Mouse (Mus musculus) left cerebral cortex, adult 2 months (tissue): ENCODE results near the gene Itga9. TPM values are rescaled to one million over a fixed set of nuclear protein-coding genes. Genes with fewer than 3 reads are reported as not detected.

ENCODE experiments used
- DNase-seq, 2 experiments: peaks; one replicate each; pipeline ENCODE4 v3.0.0; 2021 to 2022; ENCODE audit warnings: low spot score in 2 of 2, mixed read lengths in 1 of 2; ENCODE audit errors: extremely low spot score in 1 of 2
- H3K27ac ChIP-seq: fragments of 200-600 bp; 2 replicates; pipeline ENCODE4 v1.8.1; 2022
- H3K4me3 ChIP-seq: fragments of 200-600 bp; 2 replicates; pipeline ENCODE4 v1.8.1; 2022
- CTCF ChIP-seq: fragments of 200-600 bp; IDR thresholded peaks from 2 replicates; pipeline ENCODE4 v1.8.1; 2022; ENCODE audit warnings: antibody characterized with exemption, mild to moderate bottlenecking, moderate library complexity
- intact Hi-C: fragments of 180-260 bp; cut with DNase I; formaldehyde crosslinking; loops from one replicate; pipeline ENCODE4 v1.15.1; 2025
- total RNA-seq, 2 experiments: library from RNA; stranded (reverse); gene quantifications; 2 replicates each; pipeline ENCODE4 v1.2.3; 2021

Itga9 gene
- total RNA-seq, 2 experiments from 2014 or later, result 8.2 to 8.3 TPM

DNA sequence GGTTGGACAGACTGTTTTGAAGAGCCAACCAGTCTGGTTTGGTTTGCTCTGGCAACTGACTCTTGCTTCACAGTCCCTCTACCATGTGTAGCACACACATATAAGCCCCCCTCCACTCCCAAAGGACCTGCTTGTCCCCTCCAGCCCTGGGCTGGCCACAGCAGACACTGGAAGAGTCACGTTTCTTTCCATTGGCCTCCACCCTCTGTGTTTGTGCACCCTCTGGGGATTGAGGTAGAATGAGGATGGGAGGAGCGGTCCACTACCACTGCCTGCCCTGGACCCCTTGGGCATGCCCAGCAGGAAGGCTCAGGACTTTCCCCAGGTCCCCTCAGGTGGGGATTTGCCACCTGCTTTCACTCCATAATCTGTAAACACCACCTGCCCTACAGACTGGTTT lies 321.5 kb downstream of the Itga9 start:
- H3K27ac ChIP-seq, result peak overlapping the region; percentile 92
- intact Hi-C loops, result loop anchor here (10.0 kb wide), 1 partner anchor 397 kb away; the partner anchor contains the start of gene Oxsr1
- TF ChIP-seq CTCF, result no peak
- DNase-seq, result no peak
- H3K4me3 ChIP-seq, result peak overlapping the region; percentile 53

DNA sequence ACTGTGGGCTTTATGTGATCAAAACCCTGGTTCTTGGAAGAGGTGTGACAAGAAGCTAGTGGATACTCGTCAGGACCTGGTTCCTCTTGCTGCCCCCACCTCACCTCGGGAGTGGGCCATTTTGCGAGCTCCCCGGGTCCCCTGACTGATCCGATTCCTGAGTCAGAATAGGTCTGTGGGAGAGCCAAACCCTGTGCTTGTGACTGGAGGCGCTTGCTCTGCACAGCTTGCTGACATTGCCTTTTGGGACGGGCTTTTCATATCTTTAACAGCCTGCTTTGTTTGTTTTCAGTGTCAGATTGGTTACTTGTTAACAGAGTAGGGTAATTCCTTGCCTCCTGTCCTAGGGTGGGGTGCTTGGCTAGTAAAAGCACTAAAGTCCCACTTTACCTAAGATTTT lies 322.2 kb downstream of the Itga9 start:
- no peak for DNase-seq
- intact Hi-C loops, result loop anchor here (10.0 kb wide), 1 partner anchor 396 kb away; the partner anchor contains the start of gene Oxsr1
- Histone ChIP-seq H3K27ac (peak overlapping the region; percentile 92), H3K4me3 (peak overlapping the region; percentile 53)
- no peak for TF ChIP-seq CTCF

DNA sequence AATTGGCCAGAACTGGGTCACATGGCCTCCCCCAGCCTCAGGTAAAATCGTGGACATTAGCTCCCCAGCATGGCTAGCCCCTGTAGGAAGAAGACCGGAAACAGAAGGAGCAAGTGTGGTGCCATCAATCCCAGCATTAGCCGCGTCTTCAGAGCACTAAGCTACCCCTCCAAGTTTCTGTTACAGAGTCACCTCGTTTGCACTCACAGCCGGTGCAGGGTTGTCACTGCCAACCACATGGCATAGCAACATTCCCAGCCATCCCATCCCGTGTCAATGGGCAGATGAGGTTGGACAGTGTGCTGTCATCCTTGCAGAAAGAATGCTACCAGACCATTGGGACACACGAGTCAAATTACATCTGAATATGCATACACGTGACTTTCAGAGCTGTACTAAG lies 324.1 kb downstream of the Itga9 start:
- TF ChIP-seq CTCF, result no peak
- intact Hi-C loops, result no loop called here
- DNase-seq, result no peak
- H3K27ac ChIP-seq, result no peak overlapping the region
- no peak overlapping the region for H3K4me3 ChIP-seq

DNA sequence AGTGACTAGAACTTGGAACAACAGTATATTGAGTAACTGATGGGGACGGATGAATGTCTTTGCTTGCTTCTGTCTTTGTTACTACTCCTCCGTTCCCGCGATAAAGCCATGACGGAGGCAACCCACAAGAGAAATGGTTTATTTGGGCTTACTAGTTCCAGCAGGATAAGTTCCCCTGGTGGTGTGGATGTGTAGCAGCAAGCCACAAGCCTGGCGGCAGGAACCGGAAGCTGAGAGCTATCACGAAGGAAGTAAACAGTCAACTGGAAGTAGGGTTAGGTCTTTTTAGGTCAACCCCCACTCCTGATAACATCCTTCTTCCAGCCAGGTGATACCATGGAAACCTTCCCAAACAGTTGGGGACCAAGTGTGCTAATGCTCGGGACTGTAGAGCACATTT lies 327.3 kb downstream of the Itga9 start:
- TF ChIP-seq CTCF, result peak; percentile 5; the same call in 1 of the 2 replicates
- no peak overlapping the region for H3K27ac ChIP-seq
- H3K4me3 ChIP-seq, result no peak overlapping the region
- intact Hi-C loops, result no loop called here
- no peak for DNase-seq

DNA sequence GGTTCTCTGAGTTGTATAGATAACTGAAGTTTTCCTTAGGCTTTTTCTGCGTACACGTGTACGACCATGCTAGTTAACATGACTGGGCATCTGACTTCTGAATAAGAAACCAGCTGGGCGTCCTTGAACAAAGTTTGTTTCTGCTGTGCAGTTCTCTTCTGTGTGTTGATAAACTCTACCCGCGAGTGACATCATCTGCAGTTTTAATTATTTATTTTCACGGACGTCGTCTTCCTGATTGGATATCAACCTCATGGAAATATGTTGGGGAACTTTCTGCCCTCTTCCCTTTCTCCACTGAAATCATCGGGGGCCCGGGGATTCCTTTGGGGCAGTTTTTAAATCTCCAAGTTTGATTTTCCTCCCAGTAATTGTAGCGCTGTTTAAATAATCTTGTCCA lies 327.8 kb downstream of the Itga9 start:
- DNase-seq, result no peak
- no peak for TF ChIP-seq CTCF
- Histone ChIP-seq H3K27ac (no peak overlapping the region), H3K4me3 (no peak overlapping the region)
- intact Hi-C loops, result no loop called here

DNA sequence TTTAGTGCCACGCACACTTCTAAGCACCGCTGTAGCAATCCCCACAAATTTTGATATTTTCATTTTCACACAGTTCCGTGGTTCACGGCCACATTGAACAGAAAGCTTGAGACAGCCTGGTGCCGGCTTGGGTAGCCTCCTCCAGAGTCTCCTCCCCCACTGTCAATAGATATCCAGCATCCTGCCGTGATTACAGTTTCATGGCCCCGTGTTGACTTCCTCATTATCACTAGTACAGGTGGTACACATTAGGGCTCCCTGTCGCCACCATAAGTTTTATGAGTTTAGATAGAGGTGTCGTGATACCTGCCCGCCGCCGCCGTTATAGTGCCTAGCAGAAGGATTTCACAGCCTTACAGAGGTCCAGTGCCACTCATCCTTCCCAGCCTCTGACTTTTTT lies 328.6 kb downstream of the Itga9 start:
- no peak for TF ChIP-seq CTCF
- intact Hi-C loops, result no loop called here
- no peak for DNase-seq
- Histone ChIP-seq H3K27ac (no peak overlapping the region), H3K4me3 (no peak overlapping the region)

DNA sequence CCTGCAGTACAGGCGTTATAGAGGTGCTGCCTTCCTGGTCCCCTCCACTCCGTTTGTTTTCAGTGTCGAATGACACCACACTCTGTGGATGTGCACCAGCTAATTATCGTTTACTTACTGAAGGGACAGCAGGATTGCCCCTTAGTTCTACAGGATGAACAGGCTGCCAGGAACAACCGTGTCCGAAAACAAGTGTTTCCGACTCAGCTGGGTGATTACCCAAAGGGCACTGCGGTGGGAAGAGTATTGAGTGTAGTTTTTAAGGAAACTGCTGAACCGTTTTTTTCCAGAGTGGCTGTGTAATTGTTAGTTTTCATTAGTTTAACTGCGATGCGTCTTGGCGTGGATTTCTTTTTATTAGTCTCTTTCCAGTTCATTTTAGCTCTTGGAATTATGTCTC lies 329.6 kb downstream of the Itga9 start:
- Histone ChIP-seq H3K27ac (peak overlapping the region; percentile 13; the same call in 1 of the 2 replicates), H3K4me3 (peak overlapping the region; percentile 13; the same call in 1 of the 2 replicates)
- TF ChIP-seq CTCF, result no peak
- no peak for DNase-seq
- intact Hi-C loops, result no loop called here

DNA sequence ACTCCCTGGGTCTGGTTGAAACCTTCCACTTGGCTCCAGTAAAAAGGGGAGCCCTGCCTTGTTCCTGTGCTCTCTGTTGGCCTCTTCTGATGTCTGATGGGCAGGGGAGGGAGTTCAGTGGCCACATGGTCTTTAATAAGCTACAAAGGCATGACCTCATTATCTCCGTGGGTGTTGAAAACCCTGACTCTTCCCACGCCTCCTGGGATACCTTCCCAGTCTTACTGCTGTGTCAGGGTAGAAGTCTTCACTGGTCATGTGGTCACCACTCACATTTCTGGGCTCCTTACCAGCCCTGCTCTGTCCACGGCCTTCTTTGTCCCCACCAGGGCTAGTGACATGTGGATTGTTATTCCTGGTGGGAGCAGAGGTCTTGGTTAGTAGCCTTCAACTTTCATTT lies 331.0 kb downstream of the Itga9 start:
- Histone ChIP-seq H3K4me3 (no peak overlapping the region), H3K27ac (0 out of 2 replicates have a peak overlapping the region, but pooled peaks have one; percentile 24)
- intact Hi-C loops, result no loop called here
- peak in 1 of 2 experiments; percentile 13 for DNase-seq
- no peak for TF ChIP-seq CTCF

DNA sequence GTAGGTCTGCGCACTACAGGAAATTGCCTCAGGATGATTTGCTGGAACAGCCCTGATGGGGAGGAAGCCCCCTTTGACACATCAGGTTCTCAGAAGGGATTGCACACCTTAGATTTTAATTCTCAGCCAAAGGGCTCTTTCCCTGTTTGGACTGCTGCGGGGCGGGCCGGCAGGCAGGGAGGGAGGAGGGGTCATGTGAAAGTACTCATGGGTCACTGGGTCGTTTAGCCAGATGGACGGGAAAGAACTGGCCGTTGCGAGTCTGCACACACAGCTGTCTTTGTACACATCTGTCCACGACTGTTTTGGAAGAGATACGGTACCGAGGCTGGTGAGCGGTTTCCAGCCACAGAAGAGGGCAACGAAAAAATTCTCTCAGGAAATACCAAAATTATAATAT lies 332.9 kb downstream of the Itga9 start:
- DNase-seq, result peak in 1 of 2 experiments; percentile 7
- intact Hi-C loops, result no loop called here

DNA sequence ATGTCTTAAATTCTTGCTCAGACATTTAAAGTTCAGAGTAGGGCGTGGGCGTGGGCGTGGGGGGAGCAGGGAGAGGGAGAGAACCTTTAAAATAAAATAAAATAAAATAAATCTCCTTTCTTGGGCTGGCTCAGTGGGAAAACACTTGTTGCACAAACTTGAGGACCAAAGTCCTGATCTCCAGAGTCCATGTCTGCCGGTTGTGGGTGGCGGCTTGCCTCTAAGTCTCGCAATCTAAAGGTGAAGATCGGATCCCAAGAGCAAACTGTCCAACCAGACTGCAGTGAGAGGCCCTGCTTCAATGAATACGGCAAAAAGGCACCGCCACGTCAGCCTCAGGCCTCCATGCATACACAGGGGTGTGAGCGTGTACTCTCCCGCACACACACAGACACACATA lies 333.3 kb downstream of the Itga9 start:
- H3K27ac ChIP-seq, result peak overlapping the region; percentile 4; the same call in 1 of the 2 replicates
- no peak for TF ChIP-seq CTCF
- no peak overlapping the region for H3K4me3 ChIP-seq
- intact Hi-C loops, result no loop called here
- DNase-seq, result peak in 1 of 2 experiments; percentile 7

More for the DNA sequence above, 332.9 kb downstream of the Itga9 start:
- Histone ChIP-seq H3K4me3 (no peak overlapping the region), H3K27ac (peak overlapping the region; percentile 47; the same call in 1 of the 2 replicates)
- TF ChIP-seq CTCF, result no peak

DNA sequence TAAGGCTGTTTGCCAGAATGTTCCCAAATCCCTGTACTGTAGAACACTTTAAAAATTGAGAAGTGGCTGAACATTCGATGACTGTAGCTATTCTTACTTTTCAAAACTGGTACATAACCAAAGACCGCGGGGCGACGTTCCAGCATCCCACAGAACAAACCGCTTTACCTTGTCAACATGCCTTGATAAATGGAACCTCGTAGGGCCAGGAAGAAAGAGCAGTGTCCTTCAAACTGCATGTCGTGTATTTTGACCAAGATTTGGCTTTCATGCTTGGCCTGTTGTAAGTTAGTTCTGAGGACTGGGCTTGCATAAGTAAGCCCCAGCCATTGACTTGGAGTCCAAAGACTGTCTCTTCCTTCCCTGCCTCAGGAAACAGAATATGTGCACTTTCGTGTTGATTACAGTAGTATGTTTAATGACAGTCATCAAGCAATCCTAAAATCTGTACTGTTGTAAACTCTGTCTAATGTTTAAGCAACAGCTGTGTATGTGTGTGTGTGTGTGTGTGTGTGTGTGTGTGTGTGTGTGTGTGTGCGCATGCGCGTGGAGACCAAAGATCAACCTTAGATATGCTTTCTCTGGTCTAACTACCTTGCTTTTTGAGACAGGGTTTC lies 334.2 kb downstream of the Itga9 start:
- peak overlapping the region; percentile 4; the same call in 1 of the 2 replicates for H3K27ac ChIP-seq
- no peak for TF ChIP-seq CTCF
- intact Hi-C loops, result no loop called here

DNA sequence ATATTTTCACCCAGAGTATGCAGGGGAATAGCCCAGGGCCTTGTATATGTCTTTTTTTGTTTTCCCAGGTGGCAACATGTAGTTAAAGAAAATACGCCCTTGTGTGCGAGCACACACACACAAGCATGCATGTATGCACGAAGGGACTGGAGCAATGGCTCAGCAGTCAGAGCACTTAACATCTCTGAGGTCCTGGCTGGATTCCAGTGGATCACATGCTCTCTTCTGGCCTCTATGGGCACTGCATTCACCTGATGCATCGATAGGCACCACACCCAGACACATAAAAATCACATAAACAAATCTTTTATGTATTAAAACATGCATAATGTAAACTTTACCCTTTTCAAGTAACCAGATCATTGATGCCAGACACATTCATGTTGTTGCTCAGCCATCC lies 335.5 kb downstream of the Itga9 start:
- DNase-seq, result no peak
- intact Hi-C loops, result no loop called here
- Histone ChIP-seq H3K4me3 (no peak overlapping the region), H3K27ac (no peak overlapping the region)
- TF ChIP-seq CTCF, result no peak

More for the DNA sequence above, 334.2 kb downstream of the Itga9 start:
- H3K4me3 ChIP-seq, result no peak overlapping the region
- peak in 1 of 2 experiments; percentile 8 for DNase-seq

DNA sequence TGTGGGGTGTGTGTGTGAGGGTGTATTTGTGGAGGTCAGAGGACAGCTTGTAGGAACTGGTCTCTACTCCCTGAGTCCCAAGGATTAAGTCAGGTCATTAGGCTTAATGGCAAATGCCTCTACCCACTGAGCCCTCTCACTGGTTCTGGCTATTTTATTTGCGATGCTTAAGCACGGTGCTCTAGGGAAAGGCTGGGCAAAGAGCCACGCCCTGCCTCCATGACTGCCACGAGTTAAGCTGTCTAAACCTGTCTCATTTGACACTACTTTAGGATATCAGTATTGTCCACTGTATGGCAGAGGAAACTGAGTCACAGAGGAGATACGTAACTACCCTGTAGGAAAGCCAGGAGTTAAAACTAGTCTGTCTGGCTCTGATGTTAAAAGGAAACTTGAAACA lies 337.5 kb downstream of the Itga9 start:
- Histone ChIP-seq H3K27ac (0 out of 2 replicates have a peak overlapping the region, but pooled peaks have one; percentile 11), H3K4me3 (no peak overlapping the region)
- intact Hi-C loops, result no loop called here
- no peak for TF ChIP-seq CTCF
- DNase-seq, result no peak
